25 mouse cellular contexts compared by ENCODE assay signal in genomic region chr5:68275558-68276263, GRCm38 (mm10).
DNase-seq lines count a peak whose midpoint lies in the region; ATAC-seq lines count a peak whose summit lies in the region.
"Had no signal": no experiment of that assay in that cellular context is flagged by ENCODE, and none has a peak within 500 bp of the region (broad histone marks: within the 10 kb centered on the region; RNA-seq: fewer than 3 reads in every experiment).

No protein-coding gene starts in this region.

- WGBS in embryonic facial prominence, embryonic 14.5 days, result 78% methylated on average over 5 of the region's 5 CpGs
- 88% methylated on average over 5 of the region's 5 CpGs for WGBS in embryonic facial prominence, embryonic 10.5 days
- WGBS in neural tube, embryonic 12.5 days, result 78% methylated on average over 5 of the region's 5 CpGs
- WGBS in neural tube, embryonic 14.5 days, result 52% methylated on average over 5 of the region's 5 CpGs

- H3K4me2 ChIP-seq in embryonic facial prominence, embryonic 14.5 days (ENCODE audit: low read depth, low read length), result no peak overlapping the region
- no peak overlapping the region for H3K4me2 ChIP-seq in neural tube, embryonic 12.5 days (replicated peaks)
- no peak overlapping the region for H3K4me2 ChIP-seq in neural tube, embryonic 14.5 days (ENCODE audit: low read depth, low read length)
- H3K4me2 ChIP-seq: embryonic facial prominence, embryonic 13.5 days; forebrain, embryonic 13.5 days; forebrain, embryonic 15.5 days had no signal

- no peaks in the 10 kb centered on the region for H3K4me1 ChIP-seq in embryonic facial prominence, embryonic 14.5 days (ENCODE audit: control insufficient read depth, insufficient read depth, low read length)
- H3K4me1 ChIP-seq in embryonic facial prominence, embryonic 10.5 days, result no peaks in the 10 kb centered on the region
- H3K4me1 ChIP-seq in neural tube, embryonic 12.5 days, result no peaks in the 10 kb centered on the region
- no peaks in the 10 kb centered on the region for H3K4me1 ChIP-seq in neural tube, embryonic 14.5 days (ENCODE audit: control insufficient read depth, insufficient read depth, low read length)
- H3K4me1 ChIP-seq: embryonic facial prominence, embryonic 13.5 days; forebrain, embryonic 13.5 days; forebrain, embryonic 15.5 days had no signal

- H3K27me3 ChIP-seq in embryonic facial prominence, embryonic 14.5 days (replicated peaks; ENCODE audit: control insufficient read depth, insufficient read depth, low read length), result no peaks in the 10 kb centered on the region
- no peaks in the 10 kb centered on the region for H3K27me3 ChIP-seq in embryonic facial prominence, embryonic 10.5 days (replicated peaks; ENCODE audit: low read depth, poor library complexity, severe bottlenecking)
- H3K27me3 ChIP-seq in neural tube, embryonic 12.5 days (replicated peaks), result no peaks in the 10 kb centered on the region
- no peaks in the 10 kb centered on the region for H3K27me3 ChIP-seq in neural tube, embryonic 14.5 days (ENCODE audit: control insufficient read depth, insufficient read depth, low read length)
- H3K27me3 ChIP-seq: CH12.LX; embryonic facial prominence, embryonic 13.5 days; forebrain, embryonic 13.5 days; forebrain, embryonic 15.5 days; Patski had no signal

- no peaks in the 10 kb centered on the region for H3K9me3 ChIP-seq in embryonic facial prominence, embryonic 14.5 days (ENCODE audit: control insufficient read depth, low read length)
- no peaks in the 10 kb centered on the region for H3K9me3 ChIP-seq in embryonic facial prominence, embryonic 10.5 days
- no peaks in the 10 kb centered on the region for H3K9me3 ChIP-seq in neural tube, embryonic 12.5 days
- no peaks in the 10 kb centered on the region for H3K9me3 ChIP-seq in neural tube, embryonic 14.5 days (ENCODE audit: control insufficient read depth, low read length)
- H3K9me3 ChIP-seq: embryonic facial prominence, embryonic 13.5 days; forebrain, embryonic 13.5 days; forebrain, embryonic 15.5 days; G1E had no signal

- ATAC-seq in embryonic facial prominence, embryonic 14.5 days (ENCODE audit: low read depth), result peak; percentile 76; the same call in 1 of the 2 replicates
- ATAC-seq in neural tube, embryonic 12.5 days (ENCODE audit: low FRiP score, low read depth), result peak; percentile 41; the same call in 1 of the 2 replicates
- ATAC-seq in neural tube, embryonic 14.5 days (ENCODE audit: low read depth), result peak; percentile 87; the same call in 1 of the 2 replicates
- ATAC-seq: activated CD4-positive, CD25-positive, alpha-beta regulatory T cell, adult 4 months; CD4-positive, CD25-positive, alpha-beta regulatory T cell, adult 4 months; forebrain, embryonic 13.5 days; forebrain, embryonic 15.5 days; forebrain, postnatal 0 days; Patski had no signal

- no peak overlapping the region for H3K27ac ChIP-seq in embryonic facial prominence, embryonic 14.5 days (replicated peaks; ENCODE audit: low read depth, low read length)
- H3K27ac ChIP-seq in embryonic facial prominence, embryonic 10.5 days (replicated peaks), result no peak overlapping the region
- no peak overlapping the region for H3K27ac ChIP-seq in neural tube, embryonic 12.5 days
- H3K27ac ChIP-seq in neural tube, embryonic 14.5 days (ENCODE audit: low read depth, low read length), result no peak overlapping the region
- H3K27ac ChIP-seq: embryonic facial prominence, embryonic 13.5 days; forebrain, embryonic 13.5 days; forebrain, embryonic 15.5 days had no signal

- H3K36me3 ChIP-seq in embryonic facial prominence, embryonic 14.5 days (ENCODE audit: control insufficient read depth, insufficient read depth, low read length), result no peaks in the 10 kb centered on the region
- no peaks in the 10 kb centered on the region for H3K36me3 ChIP-seq in embryonic facial prominence, embryonic 10.5 days (replicated peaks)
- no peaks in the 10 kb centered on the region for H3K36me3 ChIP-seq in neural tube, embryonic 12.5 days
- no peaks in the 10 kb centered on the region for H3K36me3 ChIP-seq in neural tube, embryonic 14.5 days (ENCODE audit: control insufficient read depth, insufficient read depth, low read length)
- H3K36me3 ChIP-seq: embryonic facial prominence, embryonic 13.5 days; forebrain, embryonic 15.5 days; G1E had no signal

- H3K4me3 ChIP-seq in embryonic facial prominence, embryonic 14.5 days (ENCODE audit: low read depth, low read length), result no peak overlapping the region
- no peak overlapping the region for H3K4me3 ChIP-seq in embryonic facial prominence, embryonic 10.5 days
- H3K4me3 ChIP-seq in neural tube, embryonic 12.5 days, result no peak overlapping the region
- H3K4me3 ChIP-seq in neural tube, embryonic 14.5 days (ENCODE audit: low read depth, low read length), result no peak overlapping the region
- H3K4me3 ChIP-seq: embryonic facial prominence, embryonic 13.5 days; forebrain, embryonic 13.5 days; forebrain, embryonic 15.5 days had no signal

- no peak overlapping the region for H3K9ac ChIP-seq in embryonic facial prominence, embryonic 14.5 days (ENCODE audit: low read depth, low read length)
- H3K9ac ChIP-seq in neural tube, embryonic 12.5 days, result no peak overlapping the region
- no peak overlapping the region for H3K9ac ChIP-seq in neural tube, embryonic 14.5 days (replicated peaks; ENCODE audit: low read depth, low read length)
- H3K9ac ChIP-seq: embryonic facial prominence, embryonic 13.5 days; forebrain, embryonic 13.5 days; forebrain, embryonic 15.5 days; forebrain, postnatal 0 days had no signal

- DNase-seq in embryonic facial prominence, embryonic 14.5 days (ENCODE audit: low spot score), result no peak
- DNase-seq in embryonic facial prominence, embryonic 10.5 days (ENCODE audit: low spot score), result no peak
- DNase-seq in neural tube, embryonic 10.5 days (ENCODE audit: extremely low spot score, low spot score), result no peak
- DNase-seq in kidney, adult 11 months, result no peak
- no peak for DNase-seq in ovary, postnatal 10 days (ENCODE audit: low spot score)
- DNase-seq: adrenal gland, adult 8-10 months; adrenal gland, postnatal 14 days; adrenal gland, postnatal 36 days; B cell, adult 2 months; cerebellum, adult 11 months; cerebellum, adult 18-20 months; cerebellum, adult 9-10 months; cerebellum, postnatal 10 days; cerebellum, postnatal 25 days; forebrain, postnatal 0 days had no signal
